Mouse (Mus musculus) myocyte (in vitro differentiated cells): ENCODE data around the gene Gpr85. TPM values are rescaled to one million over a fixed set of nuclear protein-coding genes. Genes with fewer than 3 reads are reported as not detected.

ENCODE experiments used
- H3K27me3 ChIP-seq: one replicate; pipeline ENCODE4 v1.6.1; 2011; ENCODE audit not compliant: control insufficient read depth, insufficient read depth, insufficient read length
- H3K36me3 ChIP-seq: one replicate; pipeline ENCODE4 v1.6.1; 2011; ENCODE audit not compliant: control insufficient read depth, insufficient read depth
- H3K4me2 ChIP-seq: one replicate; pipeline ENCODE4 v1.6.1; 2011; ENCODE audit warnings: low read depth, control low read depth
- H3K4me3 ChIP-seq: one replicate; pipeline ENCODE4 v1.5.1; 2011; ENCODE audit warnings: mild to moderate bottlenecking, control low read depth, moderate library complexity
- H3K79me2 ChIP-seq: one replicate; pipeline ENCODE4 v1.6.1; 2011; ENCODE audit not compliant: control insufficient read depth, insufficient read depth
- H3ac ChIP-seq: one replicate; pipeline ENCODE4 v1.6.1; 2011; ENCODE audit not compliant: control insufficient read depth, insufficient read length
- CEBPB ChIP-seq: IDR thresholded peaks from 2 replicates; pipeline ENCODE4 v1.6.1; 2011; ENCODE audit warnings: mild to moderate bottlenecking, moderate library complexity; ENCODE audit not compliant: poor library complexity, insufficient read depth, severe bottlenecking
- E2F4 ChIP-seq: IDR thresholded peaks from one replicate; pipeline ENCODE4 v1.6.1; 2011; ENCODE audit warnings: mild to moderate bottlenecking, control low read depth, moderate library complexity; ENCODE audit not compliant: insufficient read depth
- MAX ChIP-seq: IDR thresholded peaks from one replicate; pipeline ENCODE4 v1.6.1; 2011; ENCODE audit warnings: low read depth, mild to moderate bottlenecking, control low read depth
- MYOD1 ChIP-seq, 3 experiments: IDR thresholded peaks; one replicate each; pipeline ENCODE4 v1.6.1; 2011; ENCODE audit warnings: control low read depth in 2 of 3, low read depth in 2 of 3, mild to moderate bottlenecking in 2 of 3, moderate library complexity in 1 of 3; ENCODE audit not compliant: insufficient read length in 2 of 3, control insufficient read depth in 1 of 3
- MYOG ChIP-seq, 3 experiments: IDR thresholded peaks; one replicate each; pipeline ENCODE4 v1.6.1; 2011; ENCODE audit warnings: control low read depth in 2 of 3, low read depth in 2 of 3, mild to moderate bottlenecking in 2 of 3; ENCODE audit not compliant: insufficient read length in 2 of 3, control insufficient read depth in 1 of 3, insufficient read depth in 1 of 3
- POLR2A ChIP-seq: IDR thresholded peaks from one replicate; pipeline ENCODE4 v1.6.1; 2011; ENCODE audit warnings: low read depth, mild to moderate bottlenecking, control low read depth, moderate library complexity; ENCODE audit not compliant: insufficient read length
- POLR2AphosphoS2 ChIP-seq: IDR thresholded peaks from one replicate; pipeline ENCODE4 v1.6.1; 2011; ENCODE audit warnings: low read depth, control low read depth; ENCODE audit not compliant: insufficient read length
- REST ChIP-seq: IDR thresholded peaks from one replicate; pipeline ENCODE4 v1.6.1; 2011; ENCODE audit warnings: mild to moderate bottlenecking, control low read depth, moderate library complexity; ENCODE audit not compliant: insufficient read depth, insufficient read length
- SRF ChIP-seq: IDR thresholded peaks from one replicate; pipeline ENCODE4 v1.6.1; 2011; ENCODE audit warnings: low read depth; ENCODE audit not compliant: control insufficient read depth, insufficient read length
- TCF12 ChIP-seq: IDR thresholded peaks from one replicate; pipeline ENCODE4 v1.6.1; 2011; ENCODE audit warnings: mild to moderate bottlenecking, control low read depth; ENCODE audit not compliant: poor library complexity, insufficient read depth, severe bottlenecking
- TCF3 ChIP-seq: IDR thresholded peaks from one replicate; pipeline ENCODE4 v1.6.1; 2011; ENCODE audit warnings: low read depth, control low read depth; ENCODE audit not compliant: insufficient read length
- USF1 ChIP-seq: IDR thresholded peaks from one replicate; pipeline ENCODE4 v1.6.1; 2011; ENCODE audit warnings: low read depth, mild to moderate bottlenecking, control low read depth, moderate library complexity
- polyA plus RNA-seq: library from polyadenylated mRNA; unstranded; fragments of >200 nt; fragmentation: generic; extraction: Trizol; gene quantifications from one replicate; pipeline ENCODE4 v1.2.1, GENCODE M21; 2012; ENCODE audit warnings: missing spikeins

Gpr85 gene
- polyA plus RNA-seq, 1 experiment: 1.5 TPM

DNA sequence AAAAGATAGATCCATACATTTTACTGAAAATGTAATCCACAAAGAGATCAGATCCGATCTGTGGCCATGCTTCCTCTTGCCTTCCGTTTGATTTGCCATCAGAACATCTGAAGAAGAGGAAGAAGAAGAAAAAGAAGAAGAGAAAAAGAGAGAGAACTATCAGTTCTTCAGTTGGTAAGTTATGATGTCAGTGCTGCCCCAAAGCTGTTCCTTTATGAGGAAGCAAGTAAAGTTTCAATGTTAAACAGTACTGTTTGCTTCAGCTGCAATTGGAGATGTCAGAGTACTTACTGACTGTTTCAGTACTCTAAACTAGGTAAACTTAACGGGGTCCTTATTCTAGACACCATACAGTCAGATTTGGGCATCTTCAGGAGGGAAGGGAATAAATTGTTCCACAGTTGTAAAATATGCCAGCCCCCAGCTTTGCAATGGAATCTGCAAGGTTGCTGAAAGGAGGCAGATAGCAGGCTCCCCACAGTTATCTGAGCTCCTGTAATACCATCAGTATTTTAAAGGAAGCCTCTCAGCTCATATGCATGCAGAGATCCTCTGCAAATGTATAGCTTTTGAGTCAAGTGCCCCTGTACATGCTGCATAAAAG, 2.7 kb downstream of the Gpr85 start:
- Histone ChIP-seq H3K4me3 (peak overlapping the region; percentile 51), H3K27me3 (no peaks in the 10 kb centered on the region), H3K79me2 (no peaks in the 10 kb centered on the region), H3ac (no peak overlapping the region), H3K36me3 (no peaks in the 10 kb centered on the region), H3K4me2 (peak overlapping the region; percentile 81)
- TF ChIP-seq MAX: no peak
- no peak for TF ChIP-seq E2F4
- no peak for TF ChIP-seq TCF3
- no peak for TF ChIP-seq USF1
- TF ChIP-seq CEBPB: no peak
- no peak for TF ChIP-seq TCF12
- TF ChIP-seq POLR2A: no peak
- TF ChIP-seq MYOG (IDR thresholded peaks at IDR 0.05; ENCODE audit: control insufficient read depth in 1 of 3, insufficient read depth in 1 of 3, insufficient read length in 2 of 3, low read depth in 2 of 3): no peak
- no peak for TF ChIP-seq POLR2AphosphoS2
- TF ChIP-seq SRF: no peak
- TF ChIP-seq MYOD1 (IDR thresholded peaks at IDR 0.05; ENCODE audit: control insufficient read depth in 1 of 3, insufficient read length in 2 of 3, low read depth in 2 of 3): no peak
- TF ChIP-seq REST: no peak

DNA sequence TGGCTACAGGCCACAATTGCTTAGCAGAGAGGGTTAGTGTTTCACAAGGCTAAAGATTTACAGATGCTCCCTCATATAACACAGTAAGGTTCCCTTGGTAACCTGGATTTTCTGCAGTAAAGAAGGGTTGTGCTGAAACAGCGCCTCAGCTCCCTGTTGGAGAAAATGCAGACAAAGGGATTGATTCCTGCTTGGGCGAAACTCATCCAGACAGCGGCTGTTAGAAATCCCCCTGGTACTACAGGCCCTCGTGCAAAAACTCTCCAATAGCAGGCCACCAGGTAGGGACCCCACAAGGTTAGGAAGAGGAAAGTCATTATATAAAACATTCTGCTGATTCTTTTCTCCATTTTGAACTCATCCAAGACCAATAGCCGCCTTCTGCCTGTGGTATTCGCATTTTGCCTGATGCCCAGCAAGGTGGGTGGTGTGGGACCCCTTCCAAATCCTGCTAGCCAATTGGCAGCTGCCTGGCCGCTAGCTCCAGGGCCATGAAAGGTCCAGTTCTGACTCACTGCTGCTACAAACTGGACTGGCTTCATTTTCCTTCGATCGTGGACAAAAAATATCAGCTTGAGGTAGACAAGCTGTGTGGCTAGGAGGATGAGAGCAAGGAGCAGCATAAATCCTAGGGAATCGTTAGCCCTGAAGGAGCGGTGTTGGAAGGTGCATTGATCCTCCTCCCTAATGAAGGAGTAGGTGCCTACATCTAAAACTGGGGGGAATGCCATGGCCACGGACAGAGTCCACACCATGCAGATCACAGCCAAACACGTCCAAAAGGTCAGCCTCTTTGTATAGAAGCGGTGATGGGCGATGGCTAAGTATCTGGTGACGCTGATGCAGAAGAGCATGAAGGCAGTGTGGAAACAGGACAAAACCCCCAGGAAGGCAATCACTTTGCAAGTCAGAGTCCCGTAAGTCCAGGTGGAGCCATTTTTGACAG, 3.7 kb downstream of the Gpr85 start:
- Histone ChIP-seq H3K4me2 (no peak overlapping the region), H3K4me3 (no peak overlapping the region), H3K79me2 (no peaks in the 10 kb centered on the region), H3ac (no peak overlapping the region), H3K27me3 (no peaks in the 10 kb centered on the region), H3K36me3 (no peaks in the 10 kb centered on the region)
- TF ChIP-seq MYOG (IDR thresholded peaks at IDR 0.05; ENCODE audit: control insufficient read depth in 1 of 3, insufficient read depth in 1 of 3, insufficient read length in 2 of 3, low read depth in 2 of 3): no peak
- no peak for TF ChIP-seq E2F4
- no peak for TF ChIP-seq CEBPB
- TF ChIP-seq MYOD1 (IDR thresholded peaks at IDR 0.05; ENCODE audit: control insufficient read depth in 1 of 3, insufficient read length in 2 of 3, low read depth in 2 of 3): no peak
- no peak for TF ChIP-seq POLR2AphosphoS2
- TF ChIP-seq TCF3: no peak
- TF ChIP-seq USF1: no peak
- TF ChIP-seq REST: no peak
- no peak for TF ChIP-seq MAX
- no peak for TF ChIP-seq SRF
- TF ChIP-seq POLR2A: no peak
- no peak for TF ChIP-seq TCF12

DNA sequence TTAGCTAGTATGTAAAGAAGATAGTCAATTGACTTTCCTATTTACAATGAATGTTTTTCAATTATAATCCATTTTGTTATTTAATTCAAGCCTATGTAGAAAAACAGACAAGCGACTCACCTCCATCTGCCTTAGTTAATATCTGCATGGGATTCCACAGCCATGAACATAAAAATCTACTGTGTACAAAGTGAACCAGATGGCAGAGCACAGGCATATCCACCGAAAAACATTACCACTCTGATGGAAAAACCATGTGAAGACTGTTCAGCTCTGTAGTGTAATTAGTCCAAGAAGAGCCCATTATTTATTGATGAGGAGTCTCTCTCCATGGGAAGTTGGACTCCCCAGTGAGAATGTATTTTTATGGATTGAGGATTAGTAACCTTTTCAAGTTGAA, 7.0 kb downstream of the Gpr85 start:
- TF ChIP-seq E2F4: no peak
- TF ChIP-seq MAX: no peak
- TF ChIP-seq TCF12: no peak
- no peak for TF ChIP-seq POLR2AphosphoS2
- no peak for TF ChIP-seq MYOD1 (IDR thresholded peaks at IDR 0.05; ENCODE audit: control insufficient read depth in 1 of 3, insufficient read length in 2 of 3, low read depth in 2 of 3)
- TF ChIP-seq MYOG (IDR thresholded peaks at IDR 0.05; ENCODE audit: control insufficient read depth in 1 of 3, insufficient read depth in 1 of 3, insufficient read length in 2 of 3, low read depth in 2 of 3): no peak
- no peak for TF ChIP-seq POLR2A
- no peak for TF ChIP-seq SRF
- no peak for TF ChIP-seq USF1
- TF ChIP-seq TCF3: no peak
- Histone ChIP-seq H3K36me3 (no peaks in the 10 kb centered on the region), H3K4me3 (no peak overlapping the region), H3K4me2 (no peak overlapping the region), H3K27me3 (no peaks in the 10 kb centered on the region), H3ac (no peak overlapping the region), H3K79me2 (no peaks in the 10 kb centered on the region)

DNA sequence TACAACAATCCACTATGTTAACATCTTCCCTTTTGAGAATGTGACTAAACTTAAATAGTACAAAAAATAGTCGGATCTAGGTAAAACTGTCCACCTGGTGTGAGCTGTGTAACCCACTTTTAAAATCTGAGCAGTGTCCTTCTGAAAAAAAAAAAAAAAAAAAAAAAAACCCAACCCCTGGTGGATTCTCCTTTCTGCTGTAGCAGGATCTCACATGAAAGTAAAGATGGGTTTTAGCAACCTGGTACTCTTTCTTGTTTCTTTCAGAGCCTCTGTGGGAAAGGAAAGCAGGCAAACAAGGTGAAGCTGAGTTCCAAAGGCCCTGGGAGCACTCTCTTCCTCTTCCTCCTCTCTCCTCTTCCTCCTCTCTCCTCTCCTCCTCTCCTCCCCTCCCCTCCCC, 10.9 kb downstream of the Gpr85 start:
- Histone ChIP-seq H3K4me3 (no peak overlapping the region), H3ac (no peak overlapping the region), H3K27me3 (no peaks in the 10 kb centered on the region), H3K4me2 (no peak overlapping the region), H3K36me3 (no peaks in the 10 kb centered on the region), H3K79me2 (no peaks in the 10 kb centered on the region)
- TF ChIP-seq TCF3: no peak
- TF ChIP-seq POLR2AphosphoS2: no peak
- TF ChIP-seq TCF12: no peak
- TF ChIP-seq REST: no peak
- no peak for TF ChIP-seq E2F4
- no peak for TF ChIP-seq MYOG (IDR thresholded peaks at IDR 0.05; ENCODE audit: control insufficient read depth in 1 of 3, insufficient read depth in 1 of 3, insufficient read length in 2 of 3, low read depth in 2 of 3)
- no peak for TF ChIP-seq SRF
- TF ChIP-seq USF1: no peak
